Mouse (Mus musculus): Measurements from ENCODE around the gene Slit3. TPM values are rescaled to one million over a fixed set of nuclear protein-coding genes. Genes with fewer than 3 reads are reported as not detected.

Gene Slit3
- polyA plus RNA-seq, 1 experiment from 2014 or later, result 4.8 TPM

DNA sequence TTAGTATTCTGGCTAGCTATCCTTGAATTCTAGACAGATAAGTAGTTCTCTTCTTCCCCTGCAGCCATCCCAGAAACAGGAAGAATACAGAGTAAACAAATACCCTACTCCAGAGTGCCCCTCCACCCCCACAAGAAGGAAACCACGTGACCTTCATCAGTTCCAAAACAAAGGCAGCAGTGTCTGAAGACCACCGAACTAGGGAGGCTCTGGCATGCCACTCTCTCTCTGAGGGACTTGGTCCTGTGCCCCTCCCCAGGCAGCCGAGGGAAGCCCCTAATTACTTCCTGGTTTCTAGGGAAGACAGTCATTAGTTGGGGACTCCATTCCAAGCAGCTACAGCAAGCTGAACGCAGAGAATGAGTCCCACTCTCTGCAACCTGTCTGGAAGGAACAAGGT lies 391.7 kb downstream of the Slit3 start:
- no peaks in the 10 kb centered on the region for H3K9me3 ChIP-seq (ENCODE audit: control insufficient read depth)
- WGBS, result 4% methylated on average over 4 of the region's 4 CpGs
- no peaks in the 10 kb centered on the region for H3K27me3 ChIP-seq (replicated peaks; ENCODE audit: control insufficient read depth, insufficient read depth, low read length)
- H3K4me2 ChIP-seq (replicated peaks; ENCODE audit: low read depth), result no peak overlapping the region
- no peaks in the 10 kb centered on the region for H3K4me1 ChIP-seq (replicated peaks; ENCODE audit: control insufficient read depth, insufficient read depth, low read length)
- H3K27ac ChIP-seq (ENCODE audit: low read depth, low read length), result no peak overlapping the region
- H3K36me3 ChIP-seq (ENCODE audit: control insufficient read depth, insufficient read depth), result no peaks in the 10 kb centered on the region
- TF ChIP-seq CTCF (IDR thresholded peaks at IDR 0.05; ENCODE audit: low read depth), result no peak
- no peak overlapping the region for H3K4me3 ChIP-seq (ENCODE audit: low read depth, low read length)
- H3K9ac ChIP-seq (ENCODE audit: low read depth, low read length), result no peak overlapping the region
- no peak for ATAC-seq

- no peak for ATAC-seq
- H3K4me1 ChIP-seq (replicated peaks; ENCODE audit: control insufficient read depth, insufficient read depth, low read length), result no peaks in the 10 kb centered on the region
- no peaks in the 10 kb centered on the region for H3K36me3 ChIP-seq (ENCODE audit: control insufficient read depth, insufficient read depth)
- no peak overlapping the region for H3K4me2 ChIP-seq (replicated peaks; ENCODE audit: low read depth)
- no peak overlapping the region for H3K4me3 ChIP-seq (ENCODE audit: low read depth, low read length)
- H3K27ac ChIP-seq (ENCODE audit: low read depth, low read length), result no peak overlapping the region
- WGBS, result 45% methylated on average over 6 of the region's 6 CpGs
- no peak for TF ChIP-seq CTCF (IDR thresholded peaks at IDR 0.05; ENCODE audit: low read depth)
- no peak overlapping the region for H3K9ac ChIP-seq (ENCODE audit: low read depth, low read length)
- no peaks in the 10 kb centered on the region for H3K27me3 ChIP-seq (replicated peaks; ENCODE audit: control insufficient read depth, insufficient read depth, low read length)
- H3K9me3 ChIP-seq (ENCODE audit: control insufficient read depth), result no peaks in the 10 kb centered on the region
Measured at GRCm38 (mm10) chr11:35513343-35513742, 392.3 kb downstream of the Slit3 start.

- Histone ChIP-seq H3K36me3 (ENCODE audit: control insufficient read depth, insufficient read depth) (no peaks in the 10 kb centered on the region), H3K4me1 (replicated peaks; ENCODE audit: control insufficient read depth, insufficient read depth, low read length) (no peaks in the 10 kb centered on the region), H3K4me2 (replicated peaks; ENCODE audit: low read depth) (no peak overlapping the region), H3K4me3 (ENCODE audit: low read depth, low read length) (no peak overlapping the region), H3K27me3 (replicated peaks; ENCODE audit: control insufficient read depth, insufficient read depth, low read length) (no peaks in the 10 kb centered on the region), H3K27ac (ENCODE audit: low read depth, low read length) (no peak overlapping the region), H3K9me3 (ENCODE audit: control insufficient read depth) (no peaks in the 10 kb centered on the region), H3K9ac (ENCODE audit: low read depth, low read length) (no peak overlapping the region)
- WGBS, result 62% methylated on average over 10 of the region's 10 CpGs
- no peak for TF ChIP-seq CTCF (IDR thresholded peaks at IDR 0.05; ENCODE audit: low read depth)
- no peak for ATAC-seq
Measured at GRCm38 (mm10) chr11:35522802-35523452, 401.9 kb downstream of the Slit3 start.

DNA sequence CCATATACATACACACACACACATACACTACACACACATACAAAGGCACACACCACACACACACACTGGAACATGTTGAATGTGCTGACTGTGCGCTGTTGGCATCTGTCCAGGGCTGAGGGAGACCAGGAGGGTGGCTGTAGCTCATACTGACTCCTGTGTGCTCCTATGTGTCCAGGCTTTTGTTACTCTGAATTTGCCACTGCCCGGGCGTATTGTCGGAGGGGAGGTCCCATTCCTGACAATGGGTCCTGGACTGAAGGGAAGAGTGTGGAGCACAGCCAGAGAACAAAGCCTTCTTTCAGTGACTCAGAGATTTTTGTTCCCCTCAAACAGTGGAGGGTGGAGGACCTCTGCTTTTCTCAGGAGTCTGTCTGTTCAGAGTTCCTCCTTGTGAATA lies 402.7 kb downstream of the Slit3 start:
- H3K27me3 ChIP-seq (replicated peaks; ENCODE audit: control insufficient read depth, insufficient read depth, low read length), result no peaks in the 10 kb centered on the region
- no peak overlapping the region for H3K27ac ChIP-seq (ENCODE audit: low read depth, low read length)
- H3K36me3 ChIP-seq (ENCODE audit: control insufficient read depth, insufficient read depth), result no peaks in the 10 kb centered on the region
- no peaks in the 10 kb centered on the region for H3K4me1 ChIP-seq (replicated peaks; ENCODE audit: control insufficient read depth, insufficient read depth, low read length)
- WGBS, result 84% methylated on average over 4 of the region's 4 CpGs
- no peak overlapping the region for H3K4me2 ChIP-seq (replicated peaks; ENCODE audit: low read depth)
- H3K9me3 ChIP-seq (ENCODE audit: control insufficient read depth), result no peaks in the 10 kb centered on the region
- no peak overlapping the region for H3K9ac ChIP-seq (ENCODE audit: low read depth, low read length)
- H3K4me3 ChIP-seq (ENCODE audit: low read depth, low read length), result no peak overlapping the region
- no peak for TF ChIP-seq CTCF (IDR thresholded peaks at IDR 0.05; ENCODE audit: low read depth)
- no peak for ATAC-seq

DNA sequence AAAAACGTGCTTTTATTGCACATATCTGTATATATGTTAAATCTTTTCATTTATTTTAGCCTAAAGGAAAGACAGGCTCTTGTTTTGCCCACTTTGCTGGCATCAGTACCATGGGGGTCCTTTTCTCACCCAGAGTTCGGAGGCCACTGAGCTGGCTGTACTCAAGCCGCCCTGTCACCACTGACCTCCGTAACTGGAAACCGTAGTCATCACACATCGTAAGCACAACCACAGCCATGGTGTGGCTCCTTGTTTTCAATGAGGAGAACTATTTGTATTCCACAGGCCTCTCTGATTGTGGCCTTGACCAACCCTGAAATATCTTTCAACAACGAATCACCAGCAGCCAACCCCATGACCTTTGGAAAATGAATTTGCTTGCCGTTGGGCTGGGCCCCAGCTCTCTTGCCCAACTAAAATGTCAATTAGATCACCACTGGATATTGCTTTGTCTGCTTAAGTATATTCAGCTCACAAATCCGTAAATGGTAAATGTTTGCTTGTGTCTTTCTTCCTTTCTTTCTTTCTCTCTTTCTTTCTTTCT lies 405.3 kb downstream of the Slit3 start:
- Histone ChIP-seq H3K36me3 (ENCODE audit: control insufficient read depth, insufficient read depth) (no peaks in the 10 kb centered on the region), H3K4me2 (replicated peaks; ENCODE audit: low read depth) (no peak overlapping the region), H3K4me1 (replicated peaks; ENCODE audit: control insufficient read depth, insufficient read depth, low read length) (no peaks in the 10 kb centered on the region), H3K27ac (ENCODE audit: low read depth, low read length) (no peak overlapping the region), H3K27me3 (replicated peaks; ENCODE audit: control insufficient read depth, insufficient read depth, low read length) (no peaks in the 10 kb centered on the region), H3K9me3 (ENCODE audit: control insufficient read depth) (no peaks in the 10 kb centered on the region), H3K4me3 (ENCODE audit: low read depth, low read length) (no peak overlapping the region), H3K9ac (ENCODE audit: low read depth, low read length) (no peak overlapping the region)
- 67% methylated on average over 9 of the region's 9 CpGs for WGBS
- no peak for TF ChIP-seq CTCF (IDR thresholded peaks at IDR 0.05; ENCODE audit: low read depth)
- no peak for ATAC-seq

DNA sequence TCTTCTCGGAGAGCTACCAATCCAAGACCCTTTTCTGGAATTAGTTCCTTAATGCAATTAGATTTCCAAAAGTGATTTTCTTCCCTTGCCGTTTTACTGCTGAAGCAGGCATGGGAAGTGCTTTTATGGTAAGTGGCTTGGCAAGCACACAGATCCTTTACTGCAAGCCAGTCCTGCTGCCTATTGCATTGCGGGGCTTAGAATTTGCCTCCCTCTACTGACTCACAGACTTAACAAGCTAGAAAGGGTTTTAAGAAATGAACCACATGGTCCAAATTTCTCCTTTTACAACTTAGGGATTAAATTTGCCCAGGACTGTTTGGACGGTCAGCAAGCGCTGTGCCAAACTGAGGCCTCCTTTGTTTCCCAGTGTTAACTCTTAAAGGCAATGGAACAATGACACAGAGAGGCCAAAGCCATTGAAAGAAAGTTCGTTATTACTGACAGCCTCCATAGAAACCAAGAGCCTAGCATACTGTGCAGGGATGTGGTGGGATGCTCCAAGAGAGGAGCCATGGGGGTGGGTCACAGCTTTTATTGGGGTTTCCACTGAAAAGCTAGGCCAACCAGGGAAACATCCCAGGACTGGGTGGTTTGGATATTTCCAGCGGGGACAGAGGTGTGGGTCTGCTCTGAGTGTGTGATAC lies 406.9 kb downstream of the Slit3 start:
- Histone ChIP-seq H3K4me1 (replicated peaks; ENCODE audit: control insufficient read depth, insufficient read depth, low read length) (no peaks in the 10 kb centered on the region), H3K4me2 (replicated peaks; ENCODE audit: low read depth) (no peak overlapping the region), H3K9ac (ENCODE audit: low read depth, low read length) (no peak overlapping the region), H3K36me3 (ENCODE audit: control insufficient read depth, insufficient read depth) (no peaks in the 10 kb centered on the region), H3K27me3 (replicated peaks; ENCODE audit: control insufficient read depth, insufficient read depth, low read length) (no peaks in the 10 kb centered on the region), H3K27ac (ENCODE audit: low read depth, low read length) (no peak overlapping the region), H3K9me3 (ENCODE audit: control insufficient read depth) (no peaks in the 10 kb centered on the region), H3K4me3 (ENCODE audit: low read depth, low read length) (no peak overlapping the region)
- 0 out of 2 replicates have a peak, but pooled peaks have one; percentile 5 for TF ChIP-seq CTCF (IDR thresholded peaks at IDR 0.05; ENCODE audit: low read depth)
- no peak for ATAC-seq
- 65% methylated on average over 7 of the region's 7 CpGs for WGBS

All from intestine, postnatal 0 days (tissue).